Mouse (Mus musculus) neural tube, embryonic 13.5 days (tissue): ENCODE results near the gene Rasl2-9. TPM values are rescaled to one million over a fixed set of nuclear protein-coding genes. Genes with fewer than 3 reads are reported as not detected.
"Not testable (repeated sequence)": the region's sequence is repeated elsewhere in the genome, so short reads cannot be mapped to it uniquely, and the experiment has no call there.

Experiments used
- ATAC-seq: fragments of 200-750 bp; cut with Nextera tagmentation; 2 replicates; pipeline ENCODE4 v1.8.0; 2017; ENCODE audit warnings: low read depth, mild to moderate bottlenecking, moderate TSS enrichment, moderate library complexity
- H3K27ac ChIP-seq: fragments of 300-500 bp; sonication (generic); replicated peaks from 2 replicates; pipeline ENCODE4 v1.5.1; 2015; ENCODE audit warnings: moderate library complexity, mild to moderate bottlenecking, inconsistent platforms
- H3K27me3 ChIP-seq: fragments of 300-500 bp; sonication (generic); 2 replicates; pipeline ENCODE4 v1.6.1; 2015; ENCODE audit warnings: mild to moderate bottlenecking, inconsistent platforms
- H3K36me3 ChIP-seq: fragments of 300-500 bp; sonication (generic); 2 replicates; pipeline ENCODE4 v1.6.1; 2015; ENCODE audit warnings: mild to moderate bottlenecking, inconsistent platforms
- H3K4me1 ChIP-seq: fragments of 300-500 bp; sonication (generic); replicated peaks from 2 replicates; pipeline ENCODE4 v1.6.1; 2015; ENCODE audit warnings: inconsistent platforms
- H3K4me2 ChIP-seq: fragments of 300-500 bp; sonication (generic); 2 replicates; pipeline ENCODE4 v1.6.1; 2015; ENCODE audit warnings: inconsistent platforms, mild to moderate bottlenecking, moderate library complexity
- H3K4me3 ChIP-seq: fragments of 300-500 bp; sonication (generic); 2 replicates; pipeline ENCODE4 v1.5.1; 2015; ENCODE audit warnings: mild to moderate bottlenecking, inconsistent platforms
- H3K9ac ChIP-seq: fragments of 300-500 bp; sonication (generic); 2 replicates; pipeline ENCODE4 v1.6.1; 2015; ENCODE audit warnings: moderate library complexity, mild to moderate bottlenecking, inconsistent platforms
- H3K9me3 ChIP-seq: fragments of 300-500 bp; sonication (generic); 2 replicates; pipeline ENCODE4 v1.6.1; 2016; ENCODE audit warnings: inconsistent platforms
- WGBS: fragments of 180-500 bp; shearing (Covaris S2); methylation state at CpG from one replicate; pipeline ENCODE4 v1.1.7; 2015; 5-methylcytosine and 5-hydroxymethylcytosine counted together
- microRNA-seq: library from miRNA; unstranded; fragments of <30 nt; microRNA quantifications from one replicate; pipeline ENCODE4, GENCODE M21; 2016
- polyA plus RNA-seq: library from polyadenylated mRNA; unstranded; fragments of >200 nt; fragmentation: Nextera tagmentation; extraction: Ambion mirVana; gene quantifications from 2 replicates; pipeline ENCODE4 v1.2.1, GENCODE M21; 2015

Rasl2-9 gene
- polyA plus RNA-seq, 1 experiment from 2014 or later = 0.45 TPM

DNA sequence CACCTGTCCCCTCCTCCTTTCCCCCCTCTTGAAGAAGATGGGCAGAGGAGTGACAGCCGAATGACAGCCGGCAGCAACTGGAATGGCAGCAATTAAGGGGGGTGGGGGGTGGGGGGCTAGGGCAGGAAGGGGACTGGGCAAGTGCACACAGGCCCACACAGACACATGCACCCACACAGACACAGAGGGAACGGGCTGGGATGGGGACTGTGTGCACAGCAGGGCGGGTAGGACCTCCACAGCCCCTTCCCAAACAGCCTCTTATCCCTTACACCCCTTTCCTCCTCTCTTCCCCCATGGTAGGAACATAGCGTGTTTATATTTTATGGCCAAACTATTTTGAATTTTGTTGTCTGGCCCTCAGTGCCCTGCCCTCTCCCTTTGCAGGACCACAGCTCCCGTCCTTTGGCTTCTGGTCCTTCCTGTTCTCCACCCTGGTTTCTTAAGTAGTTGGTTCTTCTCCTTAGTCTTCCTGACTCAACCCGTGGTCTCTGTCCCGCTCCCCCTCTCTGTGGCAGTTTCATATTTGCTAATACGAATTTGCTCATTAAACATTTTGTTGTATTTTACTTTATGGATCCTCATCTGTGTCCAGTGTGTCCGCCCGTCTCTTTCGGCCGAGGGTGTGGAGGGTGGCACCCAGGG, 46.3 kb downstream of the Rasl2-9 start:
- peak overlapping the region; percentile 93 for H3K27ac ChIP-seq
- peaks cover 54% of the 10 kb centered on the region for H3K36me3 ChIP-seq
- 47% methylated on average over 10 of the region's 13 CpGs for WGBS
- peak; percentile 54 for ATAC-seq
- H3K9ac ChIP-seq = peak overlapping the region; percentile 99
- H3K9me3 ChIP-seq, H3K27me3 ChIP-seq: not testable (repeated sequence)
- H3K4me3 ChIP-seq = peak overlapping the region; percentile 99
- peaks cover 37% of the 10 kb centered on the region for H3K4me1 ChIP-seq
- H3K4me2 ChIP-seq = peak overlapping the region; percentile 93

DNA sequence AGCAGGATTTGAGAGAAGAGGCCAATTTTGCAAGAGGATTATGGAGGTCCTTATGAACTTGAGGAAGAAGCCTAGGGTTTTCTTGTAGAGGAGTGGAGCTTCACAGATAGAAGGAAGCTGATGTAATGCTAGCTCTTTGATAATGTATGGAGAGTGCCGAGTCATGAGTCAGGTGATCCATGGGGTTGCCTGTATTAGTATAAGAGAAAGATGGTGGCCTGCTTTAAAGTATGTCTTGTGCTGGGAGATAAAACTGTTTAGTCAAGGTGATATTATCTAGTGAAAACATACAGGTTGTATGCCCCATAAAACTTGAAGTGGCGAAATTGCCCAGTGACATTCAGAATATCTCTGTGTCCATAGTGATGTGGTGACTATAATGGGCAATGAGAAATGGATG, 48.8 kb downstream of the Rasl2-9 start:
- H3K4me2 ChIP-seq = no peak overlapping the region
- H3K36me3 ChIP-seq = peaks cover 69% of the 10 kb centered on the region
- H3K27me3 ChIP-seq = no peaks in the 10 kb centered on the region
- ATAC-seq = no peak
- H3K9me3 ChIP-seq = no peaks in the 10 kb centered on the region
- no peak overlapping the region for H3K27ac ChIP-seq
- WGBS = 92% methylated on average over 2 of the region's 2 CpGs
- H3K4me1 ChIP-seq = peaks cover 19% of the 10 kb centered on the region
- H3K9ac ChIP-seq = no peak overlapping the region
- H3K4me3 ChIP-seq = no peak overlapping the region

DNA sequence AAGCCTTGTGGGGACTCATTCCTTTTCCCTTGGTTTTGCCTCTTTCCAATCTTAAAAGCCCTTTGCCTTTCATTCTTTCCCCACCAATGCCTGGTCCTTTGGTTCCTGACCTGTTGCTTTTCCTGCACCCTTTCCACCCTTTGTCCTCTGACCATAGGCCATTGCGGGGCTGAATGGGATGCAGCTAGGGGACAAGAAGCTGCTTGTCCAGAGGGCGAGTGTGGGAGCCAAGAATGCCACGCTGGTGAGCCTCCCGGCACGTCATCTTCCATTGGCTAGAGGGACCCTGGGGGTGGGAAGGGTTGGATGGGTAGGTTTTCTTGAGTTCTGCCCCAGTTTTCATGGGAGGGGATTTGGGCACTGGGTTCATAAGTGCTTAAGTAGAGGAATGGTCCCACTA, 50.8 kb downstream of the Rasl2-9 start:
- Histone ChIP-seq H3K4me1 (0 out of 2 replicates have a peak, but pooled peaks cover 5% of the 10 kb centered on the region), H3K4me3 (no peak overlapping the region), H3K9ac (no peak overlapping the region), H3K4me2 (no peak overlapping the region), H3K9me3 (no peaks in the 10 kb centered on the region), H3K27me3 (no peaks in the 10 kb centered on the region), H3K36me3 (peaks cover 88% of the 10 kb centered on the region), H3K27ac (no peak overlapping the region)
- no peak for ATAC-seq
- WGBS = 88% methylated on average over 5 of the region's 5 CpGs

Small RNAs within 50 kb of the gene (microRNA-seq; reads per million reads assigned to microRNA genes)
- not detected for gene Gm26217

Other genes with a start within 250 kb of the Rasl2-9 start
- 0.51 and 0.91 TPM in 2 replicates for gene Isoc2a, start 248.8 kb downstream of the Rasl2-9 start, polyA plus RNA-seq
- gene Gm36210, start 219.4 kb downstream of the Rasl2-9 start, polyA plus RNA-seq = 0.35 and 0.47 TPM in 2 replicates
- gene Zfp628, start 210.7 kb downstream of the Rasl2-9 start, polyA plus RNA-seq = 4.6 and 4.8 TPM in 2 replicates
- 21.5 and 23.2 TPM in 2 replicates for gene Nat14, start 203.9 kb downstream of the Rasl2-9 start, polyA plus RNA-seq
- 2.4 and 2.7 TPM in 2 replicates for gene Ssc5d, start 200.2 kb downstream of the Rasl2-9 start, polyA plus RNA-seq
- not detected in 2 replicates for gene Sbk2, start 161.5 kb downstream of the Rasl2-9 start, polyA plus RNA-seq
- gene Sbk3, start 154.8 kb downstream of the Rasl2-9 start, polyA plus RNA-seq = 0.14 and 0.18 TPM in 2 replicates
- 59.8 and 63.2 TPM in 2 replicates for gene Zfp579, start 129.8 kb downstream of the Rasl2-9 start, polyA plus RNA-seq
- gene Zfp524, start 111.5 kb downstream of the Rasl2-9 start, polyA plus RNA-seq = 8.4 and 9.1 TPM in 2 replicates
- gene Fiz1, start 111.3 kb downstream of the Rasl2-9 start, polyA plus RNA-seq = 43.0 and 43.7 TPM in 2 replicates
- gene Gm44973, start 110.5 kb downstream of the Rasl2-9 start, polyA plus RNA-seq = 0.61 TPM in 1 of 2 replicates, not detected in the other
- 6.2 and 6.3 TPM in 2 replicates for gene Zfp865, start 105.6 kb downstream of the Rasl2-9 start, polyA plus RNA-seq
- 40.0 and 43.3 TPM in 2 replicates for gene Ccdc106, start 105.4 kb downstream of the Rasl2-9 start, polyA plus RNA-seq
- gene 4632433K11Rik, start 91.8 kb downstream of the Rasl2-9 start, polyA plus RNA-seq = not detected in 2 replicates
- 8.3 and 9.1 TPM in 2 replicates for gene Zfp784, start 87.5 kb downstream of the Rasl2-9 start, polyA plus RNA-seq
- gene Zfp580, start 74.4 kb downstream of the Rasl2-9 start, polyA plus RNA-seq = 69.9 and 81.4 TPM in 2 replicates
- gene U2af2, start 63.8 kb downstream of the Rasl2-9 start, polyA plus RNA-seq = 105 and 112 TPM in 2 replicates
- gene Epn1, start 45.7 kb downstream of the Rasl2-9 start, polyA plus RNA-seq = 76.4 and 89.3 TPM in 2 replicates
- not detected in 2 replicates for gene Rfpl4, start 9.0 kb downstream of the Rasl2-9 start, polyA plus RNA-seq
- not detected in 2 replicates for gene Vmn1r55, start 23.7 kb upstream of the Rasl2-9 start, polyA plus RNA-seq
- gene Vmn1r56, start 70.8 kb upstream of the Rasl2-9 start, polyA plus RNA-seq = not detected in 2 replicates
- gene Vmn1r57, start 92.5 kb upstream of the Rasl2-9 start, polyA plus RNA-seq = not detected in 2 replicates
- gene Gm5065, start 224.6 kb upstream of the Rasl2-9 start, polyA plus RNA-seq = not detected in 2 replicates
- gene Nlrp2, start 225.1 kb upstream of the Rasl2-9 start, polyA plus RNA-seq = not detected in 2 replicates